Mouse (Mus musculus) spleen, postnatal 4 days (tissue): ENCODE measurements around the gene Rcor2.

Experiments
- DNase-seq, 2 experiments: peaks; one replicate each; pipeline ENCODE4 v3.0.0; 2022; ENCODE audit warnings: low spot score in 2 of 2

Gene Rcor2

DNA sequence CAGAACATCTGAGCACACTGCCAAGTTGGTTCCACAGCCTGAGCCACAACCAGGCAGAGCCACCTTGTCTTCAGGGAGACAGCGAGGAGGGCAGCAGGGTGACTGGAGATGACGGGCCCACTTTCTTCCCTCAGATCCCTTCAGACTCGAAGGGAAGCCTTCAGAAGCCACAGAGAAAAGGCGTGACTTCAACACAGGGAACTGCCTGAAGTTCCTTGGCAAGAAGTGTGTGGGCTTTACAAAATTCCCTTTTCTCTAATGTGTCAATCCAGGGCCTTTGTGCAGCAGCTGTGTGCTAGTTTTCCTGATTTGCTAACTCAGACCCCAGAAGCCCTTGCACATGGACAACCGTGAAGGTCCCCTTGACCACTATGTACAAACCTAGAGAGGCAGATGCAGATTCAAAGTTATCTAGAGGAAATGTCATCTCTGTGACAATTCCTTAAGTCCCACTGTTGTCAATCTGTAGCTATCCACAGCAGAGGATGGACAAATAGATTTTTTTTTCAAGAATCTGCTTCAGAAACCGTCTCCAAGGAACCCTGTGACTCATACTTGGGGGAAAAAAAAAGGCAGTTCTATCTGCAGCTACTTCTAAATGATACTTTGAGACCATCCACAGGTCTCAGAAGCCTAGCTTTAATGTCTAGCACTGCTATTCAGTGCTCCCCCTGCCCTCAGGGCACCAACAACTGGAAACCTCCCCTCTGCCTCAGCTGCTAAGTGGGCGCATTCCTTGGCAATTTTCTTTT lies 25.0 kb downstream of the Rcor2 start:
- no peak for DNase-seq

DNA sequence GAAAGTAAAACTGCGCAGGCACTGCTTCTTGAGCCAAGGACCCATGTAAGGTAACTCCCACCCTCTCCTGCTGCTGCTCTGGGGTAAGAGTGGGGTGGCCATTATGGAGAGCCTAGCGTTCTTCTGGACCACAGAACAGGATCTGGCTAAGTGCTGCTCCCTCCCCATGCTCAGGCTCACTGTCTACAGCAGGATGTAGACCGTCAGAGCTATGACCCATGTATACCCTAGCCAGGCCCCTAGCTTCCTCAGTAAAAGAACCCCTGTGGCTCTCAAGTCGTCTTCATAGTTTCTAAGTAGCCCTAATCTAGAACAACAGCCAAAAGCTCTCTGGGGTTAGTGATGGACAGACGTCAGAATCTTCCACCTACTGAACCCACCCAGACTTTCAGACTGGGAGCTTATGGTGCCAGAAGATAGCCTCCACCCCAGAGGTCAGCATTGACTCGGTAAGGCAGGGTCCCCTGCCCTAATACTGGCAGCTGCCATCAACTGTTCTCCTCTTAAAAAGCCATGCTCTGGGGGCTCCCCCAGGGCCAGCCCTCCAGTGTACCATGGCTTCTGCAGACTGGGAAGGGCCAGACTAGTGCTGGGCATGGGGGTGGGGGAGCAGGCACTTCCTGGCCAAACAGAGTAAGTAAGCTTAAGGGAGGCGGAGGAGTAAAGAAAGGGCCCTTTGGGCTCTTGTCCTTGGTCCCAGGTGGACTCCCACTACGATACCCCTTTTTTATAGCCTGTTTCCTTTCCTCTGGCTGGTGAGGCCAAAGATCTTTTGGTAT lies 27.2 kb downstream of the Rcor2 start:
- DNase-seq: peak in 1 of 2 experiments; percentile 75

- DNase-seq: peak; percentile 78 to 87
Measured at GRCm38 (mm10) chr19:7295071-7295658, 28.0 kb downstream of the Rcor2 start.

DNA sequence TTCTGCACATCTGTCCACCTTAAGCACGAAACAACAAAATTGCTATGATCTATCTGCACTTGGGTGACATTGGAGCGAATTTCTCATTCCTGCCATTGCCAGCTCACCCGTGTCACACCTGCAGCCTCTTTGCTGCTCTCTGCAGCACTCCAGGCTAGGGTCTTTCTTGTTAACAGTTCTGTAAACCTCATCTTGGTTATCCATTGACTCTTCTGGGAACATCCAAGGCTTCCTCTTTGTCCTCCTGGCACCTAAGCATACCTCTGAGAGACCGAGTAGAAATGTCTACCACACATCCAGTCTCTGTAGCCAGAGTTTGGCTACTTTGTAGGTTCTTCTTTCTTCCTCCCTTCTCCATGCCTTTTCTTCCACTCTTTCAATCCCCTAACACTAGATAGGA lies 28.8 kb downstream of the Rcor2 start:
- no peak for DNase-seq

DNA sequence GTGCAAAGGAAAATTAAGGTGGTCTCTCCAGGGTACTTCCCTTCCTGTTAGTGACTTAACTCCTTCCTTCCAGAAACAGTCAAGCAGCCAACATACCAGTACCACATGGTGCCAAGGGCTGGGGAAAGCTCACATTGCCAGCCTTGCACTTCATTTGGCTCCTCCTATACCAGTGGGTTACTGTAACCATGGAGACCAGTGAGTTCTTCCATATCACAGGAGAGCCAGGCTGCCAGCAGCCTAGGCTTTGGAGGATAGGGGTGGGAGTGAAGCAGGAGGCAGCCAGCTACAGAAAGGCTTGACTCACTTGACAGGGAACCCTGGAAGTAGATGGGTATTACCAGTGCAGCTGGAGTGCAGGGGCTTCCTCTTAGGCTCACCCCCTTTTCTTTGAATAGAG lies 31.9 kb downstream of the Rcor2 start:
- DNase-seq: no peak

DNA sequence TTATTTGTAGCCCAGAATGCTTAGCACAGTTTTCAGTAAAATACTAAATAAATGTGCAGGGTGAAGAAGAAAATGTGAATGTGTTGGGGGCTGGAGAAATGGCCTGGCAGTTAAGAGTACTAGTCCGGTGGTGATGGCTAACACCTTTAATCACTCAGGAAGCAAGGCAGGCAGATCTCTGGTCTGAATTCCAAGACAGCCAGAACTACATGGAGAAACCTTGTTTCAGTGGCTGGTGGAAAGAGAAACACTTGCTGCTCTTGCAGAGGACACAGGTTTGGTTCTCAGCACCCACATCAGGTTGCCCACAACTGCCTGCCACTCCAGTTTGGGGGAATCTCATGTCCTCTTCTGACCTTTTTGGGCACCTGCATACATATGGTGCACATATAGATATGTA lies 33.0 kb downstream of the Rcor2 start:
- no peak for DNase-seq

- DNase-seq: no peak
Measured at GRCm38 (mm10) chr19:7301647-7302492, 34.7 kb downstream of the Rcor2 start.

- DNase-seq: no peak
Measured at GRCm38 (mm10) chr19:7302493-7302797, 35.3 kb downstream of the Rcor2 start.

GRCm38 (mm10) chr19:7303796-7304195 lies 36.7 kb downstream of the Rcor2 start:
- DNase-seq: no peak

DNA sequence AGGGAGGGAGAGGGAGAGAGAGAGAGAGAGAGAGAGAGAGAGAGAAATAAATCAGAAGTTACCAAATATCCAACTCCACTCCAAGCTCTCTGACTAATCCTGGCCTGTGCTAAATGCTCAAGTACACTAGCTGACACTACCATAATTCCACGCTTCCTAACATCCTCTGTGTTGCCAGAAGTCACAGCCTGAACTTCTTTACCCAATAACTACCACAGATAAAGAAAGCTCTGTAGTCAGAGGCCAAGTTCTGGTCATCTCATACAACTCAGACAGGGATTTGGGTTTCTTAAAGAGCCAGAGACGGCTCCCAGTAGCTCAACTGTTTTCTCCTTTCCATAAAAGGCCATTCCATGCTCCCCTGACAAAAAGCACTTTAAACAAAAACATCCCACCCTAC lies 37.7 kb downstream of the Rcor2 start:
- no peak for DNase-seq

DNA sequence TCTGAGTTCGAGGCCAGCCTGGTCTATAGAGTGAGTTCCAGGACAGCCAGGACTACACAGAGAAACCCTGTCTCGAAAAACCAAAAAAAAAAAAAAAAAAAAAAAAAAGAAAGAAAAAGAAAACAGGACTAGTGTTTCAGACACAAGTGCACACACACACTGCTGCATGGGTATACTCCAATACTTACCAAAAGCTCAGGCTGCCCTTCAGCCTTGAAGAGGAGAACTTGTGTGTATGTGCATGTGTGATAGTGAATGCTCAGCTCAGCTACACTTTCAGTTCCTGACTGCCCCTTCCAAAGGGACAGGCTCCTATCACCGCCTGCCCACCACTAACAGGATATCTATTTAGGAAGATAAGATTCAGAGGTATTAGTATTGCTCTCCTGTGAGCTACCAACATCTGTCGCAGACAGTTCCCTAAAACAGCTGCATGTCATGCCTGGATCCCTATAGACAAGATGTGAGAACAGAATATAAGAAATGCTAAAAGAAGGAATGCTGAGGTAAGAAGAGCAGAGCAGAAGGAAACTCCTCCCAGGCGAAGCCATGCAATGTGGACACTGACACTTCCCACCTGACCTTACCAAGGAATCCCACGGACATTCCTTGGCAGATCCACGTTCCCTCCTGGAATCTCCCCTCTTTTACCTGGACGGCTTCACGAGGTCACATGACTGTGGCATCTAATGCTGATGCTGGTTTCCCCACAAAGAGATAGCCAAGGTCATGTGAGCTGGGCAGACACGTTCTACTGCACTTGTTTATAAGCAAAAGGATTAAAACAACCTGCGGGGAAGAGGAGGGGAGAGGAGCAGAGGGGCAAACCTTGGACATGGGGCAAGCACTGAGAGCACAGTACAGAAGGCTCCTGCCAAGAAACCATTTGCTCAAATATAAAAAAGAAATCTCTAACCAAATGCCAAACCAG lies 38.5 kb downstream of the Rcor2 start:
- no peak for DNase-seq

DNA sequence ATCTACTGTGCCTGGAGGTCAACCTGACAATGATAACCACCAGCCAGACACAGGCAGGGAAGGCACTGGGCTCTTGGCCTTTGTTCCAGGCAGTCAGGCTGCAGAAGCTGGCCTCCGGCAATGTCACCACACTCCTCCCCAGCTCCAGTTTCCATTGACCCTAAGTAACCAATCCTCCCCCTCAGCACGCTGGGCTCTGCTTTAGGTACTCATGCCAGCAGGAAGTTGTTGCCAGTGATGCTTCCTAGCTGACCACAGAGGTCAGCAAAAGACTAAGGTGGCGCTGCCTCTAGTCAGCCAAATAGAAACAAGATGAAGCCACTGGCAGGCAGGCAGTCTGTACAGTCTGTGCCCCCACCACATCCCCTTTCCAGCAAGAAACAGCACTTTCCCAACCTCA lies 39.8 kb downstream of the Rcor2 start:
- no peak for DNase-seq

DNA sequence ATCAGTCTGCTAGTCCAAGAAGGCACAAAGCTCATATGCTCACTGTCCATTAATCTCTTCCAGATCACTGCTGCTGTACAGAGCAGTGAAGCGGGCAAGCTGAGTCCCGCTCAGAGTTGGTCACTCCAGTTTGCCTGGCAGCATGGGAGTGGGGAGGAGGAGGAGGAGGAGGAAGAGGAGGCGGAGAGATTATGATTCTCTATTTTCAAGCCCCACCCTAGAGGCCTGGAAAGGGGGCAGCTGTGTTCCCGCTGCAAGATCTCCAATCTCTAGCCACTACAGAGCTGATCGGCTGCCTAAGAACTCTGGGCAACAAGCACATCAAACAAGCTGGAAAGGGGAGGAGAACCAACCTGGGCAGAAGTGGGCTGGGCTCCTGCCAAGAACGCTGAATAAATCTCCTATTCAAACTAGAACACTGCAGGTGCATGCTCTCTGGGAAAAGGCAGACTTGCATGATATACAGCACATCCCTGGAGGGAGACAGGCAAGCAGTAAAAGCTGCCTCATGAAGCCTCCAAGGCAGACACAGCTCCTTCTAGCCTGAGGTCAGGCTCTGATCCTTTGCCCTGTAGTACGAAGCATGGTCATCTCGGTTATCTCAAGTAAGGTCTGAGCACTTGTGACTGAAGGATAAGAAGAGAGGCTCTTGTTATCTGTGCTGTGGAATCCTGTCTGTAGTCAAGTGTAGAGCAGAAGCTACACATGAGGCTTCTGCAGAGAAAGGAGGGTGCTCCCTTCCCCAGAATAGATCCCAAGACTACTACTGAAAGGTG lies 41.1 kb downstream of the Rcor2 start:
- peak in 1 of 2 experiments; percentile 22 for DNase-seq

- no peak for DNase-seq
Measured at GRCm38 (mm10) chr19:7309738-7310330, 42.7 kb downstream of the Rcor2 start.

DNA sequence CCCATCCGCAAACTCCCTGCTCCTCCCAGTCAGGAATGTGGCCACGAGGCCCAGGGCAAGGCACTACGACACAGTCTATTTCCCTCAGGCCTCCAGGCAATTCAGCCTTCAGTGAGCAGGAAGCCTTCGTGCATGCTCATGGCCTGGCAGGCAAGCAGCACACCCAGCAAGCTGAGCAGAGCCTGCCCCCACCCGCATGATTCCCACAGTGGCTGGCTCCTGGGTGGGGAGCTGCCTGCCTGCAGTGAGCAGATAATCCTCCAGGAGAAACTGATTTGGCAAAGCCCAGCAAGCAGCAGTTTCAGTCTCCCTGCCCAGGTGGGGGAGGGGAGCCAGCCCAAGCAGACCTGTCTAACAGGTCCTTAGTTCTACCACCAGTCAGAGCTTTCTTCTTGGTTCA lies 43.6 kb downstream of the Rcor2 start:
- peak; percentile 57 to 73 for DNase-seq

DNA sequence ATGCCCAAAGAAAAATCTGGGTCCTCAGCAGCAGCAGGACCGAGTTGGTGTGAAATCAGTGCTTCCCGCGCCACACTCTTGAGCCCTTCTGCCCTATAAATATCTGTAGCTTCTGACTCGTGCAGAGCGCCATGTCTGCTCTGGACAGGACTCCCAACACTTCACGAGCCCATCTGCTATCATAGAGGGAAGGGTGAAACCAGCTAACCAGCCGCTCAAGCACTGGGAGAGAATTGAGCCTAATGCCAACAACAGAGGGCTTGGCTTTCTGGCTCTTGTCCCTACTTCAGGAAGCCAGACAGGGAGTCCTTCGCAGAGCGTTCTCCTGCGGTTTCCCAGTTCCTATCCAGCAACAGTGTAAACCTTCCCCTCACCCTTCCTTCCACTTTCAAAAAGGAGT lies 44.2 kb downstream of the Rcor2 start:
- DNase-seq: no peak

GRCm38 (mm10) chr19:7313660-7314059 lies 46.5 kb downstream of the Rcor2 start:
- DNase-seq: no peak

GRCm38 (mm10) chr19:7314976-7315586 lies 48.0 kb downstream of the Rcor2 start:
- DNase-seq: peak in 1 of 2 experiments; percentile 34

DNA sequence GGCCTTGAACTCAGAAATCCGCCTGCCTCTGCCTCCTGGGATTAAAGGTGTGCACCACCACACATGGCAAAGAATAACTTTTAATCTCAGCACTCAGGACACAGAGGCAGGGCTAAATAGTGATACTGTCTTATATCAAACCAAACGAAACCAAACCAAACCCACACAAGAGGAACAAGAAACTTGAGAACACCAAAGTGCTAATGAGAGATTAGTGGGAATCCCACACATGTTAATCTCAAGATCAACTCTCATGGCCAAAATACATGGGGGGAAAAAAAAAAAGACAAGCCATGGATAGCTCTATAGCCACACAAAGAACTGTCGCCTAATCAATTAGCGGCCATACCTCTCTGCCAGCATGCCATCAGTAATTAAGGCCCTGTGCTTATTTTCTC lies 48.5 kb downstream of the Rcor2 start:
- DNase-seq: no peak
